Mouse (Mus musculus): ENCODE measurements around the gene Cyb561a3. TPM values are rescaled to one million over a fixed set of nuclear protein-coding genes. Genes with fewer than 3 reads are reported as not detected.
A peak's percentile ranks its signal among the peaks of the same experiment; 100 is the strongest.
"Not testable (repeated sequence)": the region's sequence is repeated elsewhere in the genome, so short reads cannot be mapped to it uniquely, and the experiment has no call there.

Gene Cyb561a3
- 20.6 and 22.8 TPM in 2 replicates for polyA plus RNA-seq (2015; fragmentation: Nextera tagmentation; extraction: Ambion mirVana)

DNA sequence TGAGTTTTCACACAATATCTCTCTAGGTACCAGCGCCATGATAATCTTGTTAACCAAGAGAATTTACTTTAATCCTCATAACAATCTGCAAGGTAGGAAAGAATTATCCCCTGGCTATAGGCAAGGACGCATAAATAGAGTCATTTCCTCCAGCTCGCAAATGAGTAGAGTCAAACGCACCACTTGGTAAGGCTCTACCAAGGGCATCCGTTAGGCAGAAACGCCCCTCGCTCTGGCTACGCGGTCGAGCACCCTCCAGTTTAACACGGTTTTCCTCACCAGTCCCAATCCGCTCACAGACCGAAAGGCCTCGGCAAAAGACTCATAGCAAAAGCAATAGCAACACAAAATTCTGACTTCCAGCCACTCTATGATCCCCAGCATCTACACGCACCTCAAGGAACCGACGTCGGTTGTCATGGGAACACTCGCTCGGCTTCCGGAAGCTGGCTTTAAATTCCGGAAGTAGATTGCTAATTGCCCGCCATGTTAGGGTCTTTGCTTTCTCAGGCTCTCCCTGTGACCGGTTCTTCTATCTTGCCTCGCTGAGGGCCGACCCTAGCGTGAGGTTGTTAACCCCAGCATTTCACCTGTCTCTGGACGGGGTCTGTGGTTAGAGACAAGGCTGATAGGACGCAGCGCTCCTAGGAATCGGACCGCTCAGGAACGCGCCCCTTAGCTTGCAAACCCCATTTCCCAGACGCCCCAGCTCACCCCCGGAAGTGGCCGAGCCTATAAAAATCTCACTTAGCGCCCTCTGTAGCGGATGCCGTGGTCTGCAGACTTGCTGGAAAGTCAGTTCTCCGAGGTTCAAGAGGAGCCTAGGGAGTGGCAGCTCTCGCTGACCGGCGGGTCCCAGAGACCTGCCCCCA is at the start of gene Cyb561a3, which contains the start of gene Tmem138:
Gene Cyb561a3, plus strand, starts transcription at position 483 of the 872 bp plus-strand sequence.
Gene Tmem138, minus strand, starts transcription at position 673 of the 872 bp plus-strand sequence.
- WGBS: under 1% methylated on average over 44 of the region's 44 CpGs
- Histone ChIP-seq H3K36me3 (ENCODE audit: control insufficient read depth, insufficient read depth) (peaks cover 17% of the 10 kb centered on the region; the same call in 1 of the 2 replicates), H3K27ac (ENCODE audit: low read length) (peak within 1 kb of the TSS; percentile 92), H3K27me3 (ENCODE audit: control insufficient read depth, insufficient read depth, low read length) (no peaks in the 10 kb centered on the region), H3K4me1 (ENCODE audit: control insufficient read depth, insufficient read depth, low read length) (peaks cover 10% of the 10 kb centered on the region), H3K4me2 (ENCODE audit: low read depth, low read length) (peak within 1 kb of the TSS; percentile 75), H3K4me3 (ENCODE audit: low read length) (peak within 1 kb of the TSS; percentile 69), H3K9ac (ENCODE audit: low read length) (peak within 1 kb of the TSS; percentile 84), H3K9me3 (replicated peaks; ENCODE audit: control insufficient read depth, low read length) (no peaks in the 10 kb centered on the region)
- ATAC-seq (replicated peaks; ENCODE audit: extremely low read depth, insufficient read depth, low FRiP score): peak; percentile 92

DNA sequence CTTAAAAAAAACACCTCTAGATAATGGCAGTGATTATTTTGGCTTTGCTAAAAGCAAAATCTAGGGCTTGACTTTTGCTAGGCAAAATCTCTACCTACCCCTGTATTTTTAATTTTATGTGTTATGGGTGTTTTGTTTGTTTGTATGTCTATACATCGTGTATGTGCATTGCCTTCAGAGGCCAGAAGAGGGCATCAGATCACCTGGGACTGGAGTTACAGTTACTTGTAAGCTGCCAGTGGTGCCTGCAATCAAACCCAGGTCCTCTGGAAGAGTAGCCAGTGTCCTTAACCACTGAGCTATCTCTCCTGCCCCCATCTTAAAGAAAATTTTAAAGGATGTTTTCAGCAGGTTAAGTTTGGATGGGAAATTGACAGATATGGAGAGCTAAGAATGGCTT is 46.9 kb upstream of the Cyb561a3 start:
- H3K9me3 ChIP-seq (replicated peaks; ENCODE audit: control insufficient read depth, low read length): no peaks in the 10 kb centered on the region
- H3K36me3 ChIP-seq (ENCODE audit: control insufficient read depth, insufficient read depth): peaks cover 37% of the 10 kb centered on the region
- peaks cover 9% of the 10 kb centered on the region for H3K4me1 ChIP-seq (ENCODE audit: control insufficient read depth, insufficient read depth, low read length)
- ATAC-seq (replicated peaks; ENCODE audit: extremely low read depth, insufficient read depth, low FRiP score): no peak
- H3K4me2 ChIP-seq (ENCODE audit: low read depth, low read length): no peak overlapping the region
- no peak overlapping the region for H3K27ac ChIP-seq (ENCODE audit: low read length)
- H3K27me3 ChIP-seq (ENCODE audit: control insufficient read depth, insufficient read depth, low read length): no peaks in the 10 kb centered on the region
- WGBS: 94% methylated on average over 1 of the region's 1 CpGs
- no peak overlapping the region for H3K4me3 ChIP-seq (ENCODE audit: low read length)
- no peak overlapping the region for H3K9ac ChIP-seq (ENCODE audit: low read length)

DNA sequence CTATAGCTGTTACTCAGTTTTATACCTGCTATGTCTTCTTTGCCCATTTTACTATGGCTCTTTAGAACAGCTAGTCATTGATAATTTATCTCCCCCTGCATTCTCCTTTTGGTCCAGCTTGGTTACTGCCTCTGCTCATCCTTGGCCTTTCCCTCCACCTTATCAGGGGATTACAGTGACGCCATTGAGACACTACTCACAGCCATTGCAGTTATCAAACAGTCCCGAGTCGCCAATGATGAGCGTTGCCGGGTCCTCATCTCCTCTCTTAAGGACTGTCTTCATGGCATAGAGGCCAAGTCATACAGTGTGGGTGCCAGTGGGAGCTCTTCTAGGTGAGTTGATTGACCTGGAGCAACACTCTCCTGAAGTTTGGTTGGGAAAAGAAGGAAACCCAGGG is 37.5 kb upstream of the Cyb561a3 start:
- Histone ChIP-seq H3K4me1 (ENCODE audit: control insufficient read depth, insufficient read depth, low read length) (no peaks in the 10 kb centered on the region), H3K4me2 (ENCODE audit: low read depth, low read length) (no peak overlapping the region), H3K27me3 (ENCODE audit: control insufficient read depth, insufficient read depth, low read length) (no peaks in the 10 kb centered on the region), H3K27ac (ENCODE audit: low read length) (no peak overlapping the region), H3K9me3 (replicated peaks; ENCODE audit: control insufficient read depth, low read length) (no peaks in the 10 kb centered on the region), H3K36me3 (ENCODE audit: control insufficient read depth, insufficient read depth) (peaks cover 70% of the 10 kb centered on the region), H3K9ac (ENCODE audit: low read length) (no peak overlapping the region), H3K4me3 (ENCODE audit: low read length) (no peak overlapping the region)
- ATAC-seq (replicated peaks; ENCODE audit: extremely low read depth, insufficient read depth, low FRiP score): no peak
- 84% methylated on average over 5 of the region's 5 CpGs for WGBS

DNA sequence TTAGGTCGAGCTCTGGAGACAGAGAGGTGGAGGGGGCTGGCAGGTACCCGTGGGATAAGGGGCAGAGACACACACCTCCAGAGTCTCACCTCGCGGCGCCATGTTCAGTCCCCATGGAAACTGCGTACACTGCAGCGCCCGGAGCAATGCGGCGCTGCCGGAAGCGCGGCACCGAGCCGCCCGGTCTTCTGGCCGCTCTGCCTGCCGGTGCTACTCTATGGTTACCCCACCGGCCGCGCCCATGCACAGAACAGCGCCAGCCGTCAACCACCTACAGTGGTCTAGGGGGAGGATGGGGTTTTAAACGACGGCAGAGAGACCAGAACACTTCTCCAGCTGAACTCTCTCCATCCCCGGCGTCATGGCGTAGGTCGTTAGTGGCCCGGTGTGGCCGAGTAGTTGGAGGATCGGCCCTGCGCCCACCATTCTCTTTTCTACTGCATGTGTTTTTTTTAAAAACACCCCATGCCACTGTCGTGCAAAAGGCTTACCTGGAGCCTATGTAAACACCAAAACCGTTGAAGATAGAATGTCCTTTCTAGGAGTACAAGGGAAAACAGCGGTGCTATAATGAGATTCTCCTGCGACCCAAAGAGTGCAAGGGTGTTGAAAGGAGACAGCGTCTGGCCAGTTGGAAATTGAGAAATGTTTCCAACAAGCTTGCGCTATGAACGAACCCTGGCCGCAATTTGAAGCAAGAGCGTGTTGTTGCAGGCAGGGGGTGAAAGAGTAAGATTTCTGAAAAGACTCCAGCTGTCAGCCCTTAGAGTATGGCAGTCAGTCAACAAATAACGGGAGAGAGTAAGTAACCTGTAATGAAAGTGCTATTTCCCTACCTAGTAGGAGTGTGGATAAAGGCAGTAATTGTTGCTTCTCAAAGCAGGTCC is 21.1 kb upstream of the Cyb561a3 start, which contains the start of gene Tmem216:
Gene Tmem216, minus strand, starts transcription at position 615 of the 887 bp plus-strand sequence.
- H3K36me3 ChIP-seq (ENCODE audit: control insufficient read depth, insufficient read depth): peaks cover 7% of the 10 kb centered on the region; the same call in 1 of the 2 replicates
- peak within 1 kb of the TSS; percentile 85 for H3K9ac ChIP-seq (ENCODE audit: low read length)
- H3K9me3 ChIP-seq (replicated peaks; ENCODE audit: control insufficient read depth, low read length): no peaks in the 10 kb centered on the region
- peak; percentile 94 for ATAC-seq (replicated peaks; ENCODE audit: extremely low read depth, insufficient read depth, low FRiP score)
- H3K4me3 ChIP-seq (ENCODE audit: low read length): peak within 1 kb of the TSS; percentile 74
- H3K27me3 ChIP-seq (ENCODE audit: control insufficient read depth, insufficient read depth, low read length): no peaks in the 10 kb centered on the region
- peak within 1 kb of the TSS; percentile 80 for H3K27ac ChIP-seq (ENCODE audit: low read length)
- H3K4me1 ChIP-seq (ENCODE audit: control insufficient read depth, insufficient read depth, low read length): 0 out of 2 replicates have a peak, but pooled peaks cover 2% of the 10 kb centered on the region
- WGBS: 1% methylated on average over 43 of the region's 43 CpGs
- peak within 1 kb of the TSS; percentile 85 for H3K4me2 ChIP-seq (ENCODE audit: low read depth, low read length)

DNA sequence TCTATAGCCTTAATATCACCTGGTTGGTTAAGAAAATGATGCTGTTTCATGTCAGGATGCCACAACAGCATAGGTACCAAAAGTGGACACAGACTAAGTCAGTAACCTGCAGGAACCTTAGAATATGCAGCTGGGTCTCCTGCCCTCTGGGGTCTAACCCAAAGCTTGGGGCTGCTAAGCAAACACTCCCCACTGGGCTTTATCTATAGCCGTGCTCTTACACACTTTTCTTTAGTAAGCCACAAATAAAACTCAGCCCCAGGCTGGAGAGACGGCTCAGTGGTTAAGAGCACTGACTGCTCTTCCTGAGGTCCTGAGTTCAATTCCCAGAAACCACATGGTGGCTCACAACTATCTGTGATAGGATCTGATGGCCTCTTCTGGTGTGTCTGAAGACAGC is 20.0 kb upstream of the Cyb561a3 start:
- H3K4me3 ChIP-seq (ENCODE audit: low read length): no peak overlapping the region
- H3K36me3 ChIP-seq (ENCODE audit: control insufficient read depth, insufficient read depth): no peaks in the 10 kb centered on the region
- no peak overlapping the region for H3K27ac ChIP-seq (ENCODE audit: low read length)
- no peaks in the 10 kb centered on the region for H3K27me3 ChIP-seq (ENCODE audit: control insufficient read depth, insufficient read depth, low read length)
- 59% methylated on average over 2 of the region's 2 CpGs for WGBS
- no peak overlapping the region for H3K4me2 ChIP-seq (ENCODE audit: low read depth, low read length)
- ATAC-seq (replicated peaks; ENCODE audit: extremely low read depth, insufficient read depth, low FRiP score): no peak
- H3K9me3 ChIP-seq (replicated peaks; ENCODE audit: control insufficient read depth, low read length): no peaks in the 10 kb centered on the region
- H3K4me1 ChIP-seq (ENCODE audit: control insufficient read depth, insufficient read depth, low read length): peaks cover 8% of the 10 kb centered on the region
- no peak overlapping the region for H3K9ac ChIP-seq (ENCODE audit: low read length)

DNA sequence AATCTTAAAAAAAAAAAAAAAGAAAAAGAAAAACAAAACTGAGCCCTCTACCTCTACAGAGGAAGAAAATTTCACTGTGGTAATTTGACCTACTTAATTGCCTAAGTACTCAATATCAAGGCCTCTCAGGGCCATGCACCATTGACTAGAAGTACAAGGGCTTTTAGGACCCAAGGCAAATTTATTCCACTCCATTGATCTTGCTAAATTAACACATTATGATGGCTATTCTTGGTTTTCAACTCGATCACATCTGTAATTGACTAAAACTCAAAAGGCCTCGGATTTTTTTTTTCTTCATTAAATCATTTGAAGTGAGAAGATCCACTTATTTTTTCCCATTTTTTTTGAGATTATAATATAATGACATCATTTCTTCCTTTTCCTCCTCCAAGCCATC is 19.5 kb upstream of the Cyb561a3 start:
- H3K4me1 ChIP-seq (ENCODE audit: control insufficient read depth, insufficient read depth, low read length): peaks cover 8% of the 10 kb centered on the region
- H3K36me3 ChIP-seq (ENCODE audit: control insufficient read depth, insufficient read depth): no peaks in the 10 kb centered on the region
- no peak overlapping the region for H3K4me2 ChIP-seq (ENCODE audit: low read depth, low read length)
- H3K27me3 ChIP-seq (ENCODE audit: control insufficient read depth, insufficient read depth, low read length): no peaks in the 10 kb centered on the region
- H3K27ac ChIP-seq (ENCODE audit: low read length): no peak overlapping the region
- 75% methylated on average over 2 of the region's 2 CpGs for WGBS
- no peak overlapping the region for H3K4me3 ChIP-seq (ENCODE audit: low read length)
- no peak for ATAC-seq (replicated peaks; ENCODE audit: extremely low read depth, insufficient read depth, low FRiP score)
- no peak overlapping the region for H3K9ac ChIP-seq (ENCODE audit: low read length)
- no peaks in the 10 kb centered on the region for H3K9me3 ChIP-seq (replicated peaks; ENCODE audit: control insufficient read depth, low read length)

DNA sequence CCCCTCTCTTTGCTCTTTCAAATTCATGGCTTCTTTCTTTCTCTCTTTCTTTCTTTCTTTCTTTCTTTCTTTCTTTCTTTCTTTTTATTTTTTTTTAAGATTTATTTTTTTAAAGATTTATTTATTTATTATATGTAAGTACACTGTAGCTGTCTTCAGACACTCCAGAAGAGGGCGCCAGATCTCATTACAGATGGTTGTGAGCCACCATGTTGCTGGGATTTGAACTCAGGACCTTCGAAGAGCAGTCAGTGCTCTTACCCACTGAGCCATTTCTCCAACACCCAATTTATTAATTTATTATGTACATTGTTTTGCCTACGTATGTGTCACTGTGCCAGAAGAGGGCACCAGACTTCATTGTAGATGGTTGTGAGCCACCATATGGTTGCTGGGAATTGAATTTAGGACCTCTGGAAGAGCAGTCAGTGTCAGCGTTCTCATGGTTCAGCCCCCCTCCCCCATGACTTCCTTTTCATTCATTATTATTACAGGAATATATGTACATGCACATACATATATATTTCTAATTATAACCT is 19.1 kb upstream of the Cyb561a3 start:
- not testable (repeated sequence) for H3K36me3 ChIP-seq (ENCODE audit: control insufficient read depth, insufficient read depth); H3K9ac ChIP-seq (ENCODE audit: low read length); H3K27me3 ChIP-seq (ENCODE audit: control insufficient read depth, insufficient read depth, low read length); H3K4me1 ChIP-seq (ENCODE audit: control insufficient read depth, insufficient read depth, low read length); ATAC-seq (replicated peaks; ENCODE audit: extremely low read depth, insufficient read depth, low FRiP score); H3K4me3 ChIP-seq (ENCODE audit: low read length); H3K4me2 ChIP-seq (ENCODE audit: low read depth, low read length); H3K27ac ChIP-seq (ENCODE audit: low read length); H3K9me3 ChIP-seq (replicated peaks; ENCODE audit: control insufficient read depth, low read length)
- WGBS: 77% methylated on average over 4 of the region's 4 CpGs

DNA sequence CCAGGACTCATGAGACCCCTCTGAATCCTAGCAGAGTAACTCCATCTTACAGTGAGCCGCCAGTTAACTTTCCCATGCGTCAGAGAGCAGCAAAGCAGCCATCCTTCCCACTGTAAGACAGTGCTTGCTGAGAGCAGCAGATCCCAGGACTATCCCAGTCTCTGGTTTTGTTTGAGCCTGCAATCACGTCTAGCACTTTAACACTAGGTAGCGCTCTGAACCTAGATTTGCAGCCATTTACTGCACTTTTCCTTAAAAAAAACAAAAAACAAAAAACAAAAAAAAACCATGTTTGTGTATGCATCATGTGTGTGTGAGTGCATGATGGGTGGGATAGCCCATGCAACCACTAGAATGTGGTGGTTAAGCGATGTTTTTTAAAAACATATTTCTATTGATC is 16.9 kb upstream of the Cyb561a3 start:
- ATAC-seq (replicated peaks; ENCODE audit: extremely low read depth, insufficient read depth, low FRiP score): no peak

More for the DNA sequence above, 16.9 kb upstream of the Cyb561a3 start:
- no peaks in the 10 kb centered on the region for H3K27me3 ChIP-seq (ENCODE audit: control insufficient read depth, insufficient read depth, low read length)
- H3K9ac ChIP-seq (ENCODE audit: low read length): no peak overlapping the region
- peaks cover 8% of the 10 kb centered on the region for H3K4me1 ChIP-seq (ENCODE audit: control insufficient read depth, insufficient read depth, low read length)
- H3K9me3 ChIP-seq (replicated peaks; ENCODE audit: control insufficient read depth, low read length): no peaks in the 10 kb centered on the region
- 34% methylated on average over 5 of the region's 5 CpGs for WGBS
- no peak overlapping the region for H3K27ac ChIP-seq (ENCODE audit: low read length)
- H3K4me3 ChIP-seq (ENCODE audit: low read length): no peak overlapping the region
- no peaks in the 10 kb centered on the region for H3K36me3 ChIP-seq (ENCODE audit: control insufficient read depth, insufficient read depth)
- H3K4me2 ChIP-seq (ENCODE audit: low read depth, low read length): no peak overlapping the region
